Mouse (Mus musculus): ENCODE data around the gene Sorbs2. TPM values are rescaled to one million over a fixed set of nuclear protein-coding genes. Genes with fewer than 3 reads are reported as not detected.
"Not testable (repeated sequence)": the region's sequence is repeated elsewhere in the genome, so short reads cannot be mapped to it uniquely, and the experiment has no call there.

Gene Sorbs2
- polyA plus RNA-seq, 2 experiments from 2014 or later = 0.11 to 0.32 TPM

DNA sequence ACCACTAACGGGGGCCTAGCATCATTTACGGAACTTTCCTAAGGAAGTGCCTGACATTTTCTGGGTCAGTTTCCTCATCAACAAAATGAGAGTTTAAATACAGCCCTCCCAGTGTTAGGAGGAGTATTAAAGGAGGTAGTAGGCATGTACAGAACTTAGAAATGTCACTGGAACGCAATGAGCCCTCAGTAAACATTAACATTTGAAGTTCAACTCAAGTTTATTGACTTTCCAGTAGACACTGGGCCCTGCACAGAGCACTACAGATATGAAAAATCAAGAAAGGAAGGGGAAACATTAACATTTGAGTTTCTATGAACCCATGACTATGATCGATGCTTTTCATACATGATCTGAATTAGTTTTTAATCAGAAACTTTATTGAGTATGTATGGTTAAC, 347.5 kb downstream of the Sorbs2 start:
- ATAC-seq = no peak

GRCm38 (mm10) chr8:45857734-45858133, 350.1 kb downstream of the Sorbs2 start:
- ATAC-seq = no peak

DNA sequence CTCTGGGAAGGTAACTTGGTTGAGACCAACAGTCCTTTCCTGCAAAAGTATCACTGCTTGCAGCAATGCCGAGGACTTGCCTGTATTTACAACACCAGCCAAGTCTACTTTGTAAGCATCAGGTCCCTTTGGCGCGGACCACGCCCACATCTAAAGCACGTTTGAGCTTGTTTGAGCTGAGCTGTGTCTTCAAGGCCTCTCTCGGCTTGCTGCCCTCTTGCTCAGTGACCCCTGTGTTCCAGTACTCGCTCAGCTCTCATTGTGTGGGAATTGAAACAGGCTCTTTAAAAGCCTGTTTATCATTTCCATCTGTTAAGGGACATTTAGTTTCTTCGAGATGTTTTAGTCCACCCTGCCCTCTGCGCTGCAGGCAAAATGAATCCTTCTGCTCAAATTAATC, 350.8 kb downstream of the Sorbs2 start:
- ATAC-seq = no peak

- not testable (repeated sequence) for ATAC-seq
Measured at GRCm38 (mm10) chr8:45871587-45871986, 364.0 kb downstream of the Sorbs2 start.

DNA sequence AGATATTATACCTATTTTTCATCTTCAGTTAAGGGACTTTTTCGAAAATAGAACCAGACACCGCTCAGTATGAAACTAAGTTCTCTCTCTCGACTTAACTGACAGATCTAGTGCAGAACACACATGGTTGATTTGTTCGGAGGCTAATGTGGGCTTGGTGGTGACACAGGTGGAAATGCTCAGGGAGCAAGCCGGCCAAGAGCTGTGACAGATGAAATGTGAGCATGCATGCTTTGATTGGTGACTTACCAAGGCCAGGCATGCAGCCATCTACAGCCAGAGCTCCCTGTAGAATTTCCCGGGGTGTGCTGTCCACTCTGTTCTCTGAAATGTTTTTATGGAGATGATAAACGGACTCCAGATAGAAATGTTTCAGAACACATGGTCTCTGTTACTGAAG, 364.5 kb downstream of the Sorbs2 start:
- no peak for ATAC-seq

DNA sequence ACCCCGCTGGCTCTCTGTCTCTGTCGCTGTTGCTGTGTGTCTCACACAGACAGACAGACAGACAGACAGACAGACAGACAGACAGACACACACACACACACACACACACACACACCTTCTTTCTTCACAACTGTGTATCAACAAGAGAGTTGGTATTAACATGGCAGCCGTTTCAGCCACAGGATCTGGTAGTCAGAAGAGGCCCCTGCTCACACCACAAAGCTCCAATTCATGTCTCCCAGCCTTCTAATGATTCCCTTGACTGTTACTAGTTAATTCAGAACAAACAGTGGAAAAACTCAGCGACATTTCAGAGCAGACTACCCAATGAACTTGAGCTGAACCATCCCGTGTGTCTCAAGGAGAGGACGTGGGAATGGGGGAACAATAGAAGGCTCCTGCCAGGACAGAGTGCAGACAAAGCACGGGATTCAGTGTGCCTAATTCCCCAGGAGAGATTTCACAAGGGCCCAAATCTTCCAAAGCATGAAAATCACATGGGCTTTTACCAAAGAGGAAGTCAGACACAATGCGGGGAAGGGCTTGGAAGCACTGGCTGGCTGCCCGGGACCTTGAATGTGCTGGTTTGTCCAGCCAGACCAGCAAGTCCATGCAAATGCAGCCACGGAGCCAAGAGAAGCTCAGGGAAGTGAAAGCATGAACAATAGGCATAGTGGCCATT, 367.5 kb downstream of the Sorbs2 start:
- ATAC-seq = no peak

DNA sequence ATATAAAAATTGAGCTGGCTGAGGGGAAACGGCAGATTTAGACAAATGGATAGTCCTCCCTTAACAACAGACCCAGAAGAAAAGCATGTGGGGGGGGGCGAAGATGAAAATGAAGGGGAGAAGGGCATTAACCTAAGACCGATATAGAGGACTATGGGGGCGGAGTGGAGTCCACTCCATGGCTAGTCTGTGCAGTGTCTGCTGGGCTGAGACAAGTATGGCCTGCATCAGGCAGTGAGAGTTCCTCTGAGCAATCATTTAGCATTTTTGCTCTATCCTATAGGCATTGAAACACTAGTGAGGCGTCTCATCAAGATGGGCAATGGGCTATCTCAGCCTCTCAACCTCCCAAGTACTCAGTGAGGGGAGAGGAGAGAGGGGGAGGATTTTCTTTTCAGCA, 368.8 kb downstream of the Sorbs2 start:
- ATAC-seq = no peak

Other genes starting within 250 kb of the Sorbs2 start
- not detected for gene F11, start 245.8 kb upstream of the Sorbs2 start, polyA plus RNA-seq (2017; shearing (Covaris generic))
- under 1 TPM; 0.09 to 0.25 TPM for gene Klkb1, start 212.9 kb upstream of the Sorbs2 start, polyA plus RNA-seq (2017; shearing (Covaris generic))
- gene Gm45753, start 199.3 kb upstream of the Sorbs2 start, polyA plus RNA-seq (2017; shearing (Covaris generic)) = not detected
- 10 to 100 TPM; 10.8 to 14.2 TPM for gene Cyp4v3, start 174.6 kb upstream of the Sorbs2 start, polyA plus RNA-seq (2017; shearing (Covaris generic))
- not detected for gene Fam149a, start 125.5 kb upstream of the Sorbs2 start, polyA plus RNA-seq (2017; shearing (Covaris generic))
- gene Tlr3, start 96.7 kb upstream of the Sorbs2 start, polyA plus RNA-seq (2017; shearing (Covaris generic)) = under 1 TPM; 0.43 to 0.45 TPM